Mouse (Mus musculus): ENCODE data around the gene Olfr222.
A peak's percentile ranks its signal among the peaks of the same experiment; 100 is the strongest.

- TF ChIP-seq USF1 (IDR thresholded peaks at IDR 0.05; ENCODE audit: low read depth, low read length) (no peak), TAL1 (IDR thresholded peaks at IDR 0.05; ENCODE audit: low read length) (no peak), POLR2A (IDR thresholded peaks at IDR 0.05; ENCODE audit: control insufficient read depth in 1 of 2, insufficient read depth in 1 of 2, low read depth in 1 of 2, low read length in 2 of 2, poor library complexity in 1 of 2) (no peak), MAX (IDR thresholded peaks at IDR 0.05; ENCODE audit: low read length) (no peak), ZNF384 (IDR thresholded peaks at IDR 0.05; ENCODE audit: low read depth, low read length) (no peak), TCF12 (IDR thresholded peaks at IDR 0.05; ENCODE audit: low read depth, low read length) (no peak), UBTF (IDR thresholded peaks at IDR 0.05; ENCODE audit: borderline replicate concordance, insufficient read depth, low read depth, low read length) (no peak), CTCF (IDR thresholded peaks at IDR 0.05 in 2 of 3, conservative IDR thresholded peaks at IDR 0.05 in 1 of 3; ENCODE audit: control insufficient read depth in 1 of 3, insufficient read depth in 1 of 3, low read depth in 2 of 3, low read length in 3 of 3, poor library complexity in 1 of 3, severe bottlenecking in 1 of 3) (no peak), EP300 (IDR thresholded peaks at IDR 0.05; ENCODE audit: low read depth in 1 of 2, low read length in 2 of 2) (0 out of 4 replicates have a peak, but pooled peaks of 1 of the 2 experiments have one; percentile 17), ETS1 (IDR thresholded peaks at IDR 0.05; ENCODE audit: low read depth, low read length) (no peak), GABPA (IDR thresholded peaks at IDR 0.05; ENCODE audit: low read depth, low read length) (no peak), MAFK (IDR thresholded peaks at IDR 0.05; ENCODE audit: borderline replicate concordance, low read depth, low read length) (no peak), SMC3 (IDR thresholded peaks at IDR 0.05; ENCODE audit: low read depth, low read length) (no peak), USF2 (IDR thresholded peaks at IDR 0.05; ENCODE audit: borderline replicate concordance in 1 of 2, insufficient read depth in 1 of 2, low read depth in 1 of 2, low read length in 2 of 2) (no peak)
Observed at GRCm38 (mm10) chr11:59544005-59544404, 32.0 kb downstream of the Olfr222 start.

All from MEL (cell line).